ENCODE assay signal across 9 mouse cellular contexts in genomic region chr19:23401469-23402135, GRCm38 (mm10). TPM values are rescaled to one million over a fixed set of nuclear protein-coding genes. Genes with fewer than 3 reads are reported as not detected.
DNase-seq lines count a peak whose midpoint lies in the region; ATAC-seq and TF ChIP-seq lines count a peak whose summit lies in the region.
"Had no signal": no experiment of that assay in that cellular context is flagged by ENCODE, and none has a peak within 500 bp of the region (broad histone marks: within the 10 kb centered on the region; RNA-seq: fewer than 3 reads in every experiment).

No protein-coding gene starts in this region.

- no peaks in the 10 kb centered on the region for H3K4me1 ChIP-seq in ES-E14 (ENCODE audit: control insufficient read depth in 2 of 2, insufficient read depth in 2 of 2, low read length in 2 of 2, poor library complexity in 1 of 2)
- H3K4me1 ChIP-seq in forebrain, embryonic 16.5 days (replicated peaks; ENCODE audit: control insufficient read depth, insufficient read depth, low read length): peaks cover 8% of the 10 kb centered on the region; the same call in 1 of the 2 replicates
- peaks cover 5% of the 10 kb centered on the region for H3K4me1 ChIP-seq in midbrain, embryonic 12.5 days
- H3K4me1 ChIP-seq: liver, embryonic 13.5 days had no signal

- in situ Hi-C loops in ES-E14 (cut with MboI; ENCODE audit: low sequenced_read_pairs in 2 of 2, unreplicated experiment in 2 of 2): no loop called here

- no peaks in the 10 kb centered on the region for H3K36me3 ChIP-seq in ES-E14 (ENCODE audit: control insufficient read depth, insufficient read depth, low read length, poor library complexity, severe bottlenecking)
- no peaks in the 10 kb centered on the region for H3K36me3 ChIP-seq in forebrain, embryonic 16.5 days (ENCODE audit: control insufficient read depth, insufficient read depth)
- no peaks in the 10 kb centered on the region for H3K36me3 ChIP-seq in midbrain, embryonic 12.5 days
- H3K36me3 ChIP-seq: liver, embryonic 13.5 days had no signal

- H3K4me2 ChIP-seq in forebrain, embryonic 16.5 days (ENCODE audit: low read length): no peak overlapping the region
- H3K4me2 ChIP-seq in midbrain, embryonic 12.5 days (replicated peaks): no peak overlapping the region
- H3K4me2 ChIP-seq: liver, embryonic 13.5 days had no signal

- WGBS in forebrain, embryonic 16.5 days: 27% methylated on average over 12 of the region's 12 CpGs
- 54% methylated on average over 12 of the region's 12 CpGs for WGBS in midbrain, embryonic 12.5 days

- H3K9ac ChIP-seq in ES-E14 (ENCODE audit: insufficient read depth, low read depth, low read length, poor library complexity, severe bottlenecking): no peak overlapping the region
- H3K9ac ChIP-seq in forebrain, embryonic 16.5 days (replicated peaks; ENCODE audit: low read depth, low read length): no peak overlapping the region
- H3K9ac ChIP-seq in midbrain, embryonic 12.5 days (replicated peaks): no peak overlapping the region
- H3K9ac ChIP-seq: liver, embryonic 13.5 days had no signal

- H3K27ac ChIP-seq in gastrocnemius, adult 2 months: 0 out of 2 replicates have a peak overlapping the region, but pooled peaks have one; percentile 46
- H3K27ac ChIP-seq in ES-E14 (ENCODE audit: insufficient read depth, low read depth, low read length, poor library complexity, severe bottlenecking): no peak overlapping the region
- H3K27ac ChIP-seq in forebrain, embryonic 16.5 days (ENCODE audit: low read length): no peak overlapping the region
- no peak overlapping the region; the same call in 1 of the 2 replicates for H3K27ac ChIP-seq in midbrain, embryonic 12.5 days (replicated peaks)
- H3K27ac ChIP-seq: liver, embryonic 13.5 days had no signal

- intact Hi-C loops in gastrocnemius, adult 2 months (cut with DNase I): no loop called here
- intact Hi-C loops in left cerebral cortex, postnatal 36 days (cut with DNase I): no loop called here

- peak; percentile 95 for ATAC-seq in forebrain, embryonic 16.5 days
- ATAC-seq in midbrain, embryonic 12.5 days (ENCODE audit: low FRiP score, low read depth): peak; percentile 60; the same call in 1 of the 2 replicates

- H3K27me3 ChIP-seq in forebrain, embryonic 16.5 days (replicated peaks; ENCODE audit: control insufficient read depth, insufficient read depth, low read length): no peaks in the 10 kb centered on the region
- no peaks in the 10 kb centered on the region; the same call in 1 of the 2 replicates for H3K27me3 ChIP-seq in midbrain, embryonic 12.5 days
- H3K27me3 ChIP-seq: liver, embryonic 13.5 days had no signal

- no peaks in the 10 kb centered on the region for H3K9me3 ChIP-seq in ES-E14 (ENCODE audit: control insufficient read depth, insufficient read depth, low read depth, low read length)
- H3K9me3 ChIP-seq in forebrain, embryonic 16.5 days (ENCODE audit: control insufficient read depth, low read length): no peaks in the 10 kb centered on the region
- H3K9me3 ChIP-seq in midbrain, embryonic 12.5 days: no peaks in the 10 kb centered on the region
- H3K9me3 ChIP-seq: liver, embryonic 13.5 days had no signal

- no peak overlapping the region for H3K4me3 ChIP-seq in gastrocnemius, adult 2 months
- no peak overlapping the region for H3K4me3 ChIP-seq in ES-E14 (ENCODE audit: insufficient read depth in 1 of 2, low read depth in 1 of 2, low read length in 2 of 2, poor library complexity in 1 of 2, severe bottlenecking in 1 of 2)
- H3K4me3 ChIP-seq in forebrain, embryonic 16.5 days (replicated peaks; ENCODE audit: low read length): no peak overlapping the region
- no peak overlapping the region for H3K4me3 ChIP-seq in midbrain, embryonic 12.5 days
- H3K4me3 ChIP-seq: liver, embryonic 13.5 days had no signal

- no peak for DNase-seq in gastrocnemius, adult 2 months
- no peak for DNase-seq in gastrocnemius, postnatal 4 days (ENCODE audit: low spot score in 2 of 2)
- DNase-seq in ES-E14 (ENCODE audit: low read depth, low spot score): peak; percentile 26
- DNase-seq in urinary bladder, adult 18-20 months (ENCODE audit: low spot score in 2 of 2): no peak
- DNase-seq in left cerebral cortex, postnatal 36 days (ENCODE audit: low spot score in 2 of 2): no peak
- no peak for DNase-seq in ovary, adult 18-20 months (ENCODE audit: low spot score)
- DNase-seq: liver, embryonic 13.5 days had no signal

- TF ChIP-seq CTCF in gastrocnemius, adult 2 months (IDR thresholded peaks at IDR 0.05): no peak

TF ChIP-seq in ES-E14, 5 proteins besides CTCF, POLR2A, EP300 and RAD21:
- no peak for TF ChIP-seq HCFC1 (IDR thresholded peaks at IDR 0.05; ENCODE audit: borderline replicate concordance, insufficient read depth, low read length)
- TF ChIP-seq CHD2 (IDR thresholded peaks at IDR 0.05; ENCODE audit: low read depth, low read length): no peak
- TF ChIP-seq ZC3H11A (IDR thresholded peaks at IDR 0.05; ENCODE audit: borderline replicate concordance, low read depth, low read length): no peak
- no peak for TF ChIP-seq ZNF384 (IDR thresholded peaks at IDR 0.05; ENCODE audit: low read depth, low read length)
- no peak for TF ChIP-seq MAFK (IDR thresholded peaks at IDR 0.05; ENCODE audit: insufficient read depth, low read depth, low read length)

RNA-seq across cellular contexts. Expression of gene Mamdc2, which starts 46.6 kb away (rescaled TPM):
- 1 to 10 TPM; 1.1 TPM for total RNA-seq in gastrocnemius, adult 2 months (2021)
- total RNA-seq in gastrocnemius, postnatal 4 days (2021): 1 to 10 TPM; 2.9 to 3.3 TPM
- total RNA-seq in ES-E14 (2012; rRNA removed): 0.26 and 0.85 TPM in 2 replicates
- polyA plus RNA-seq in forebrain, embryonic 16.5 days (2015; fragmentation: Nextera tagmentation; extraction: Ambion mirVana): 1.3 and 1.5 TPM in 2 replicates
- polyA plus RNA-seq in midbrain, embryonic 12.5 days (2016; fragmentation: Nextera tagmentation; extraction: Ambion mirVana): 1.6 and 2.5 TPM in 2 replicates
- total RNA-seq in left cerebral cortex, postnatal 36 days (2021): under 1 TPM; 0.93 to 0.99 TPM
